Mouse (Mus musculus): Measurements from ENCODE around the gene Chmp6.

- TF ChIP-seq CTCF (IDR thresholded peaks at IDR 0.05 in 2 of 3, conservative IDR thresholded peaks at IDR 0.05 in 1 of 3; ENCODE audit: control insufficient read depth in 1 of 3, insufficient read depth in 1 of 3, low read depth in 2 of 3, low read length in 3 of 3, poor library complexity in 1 of 3, severe bottlenecking in 1 of 3) = no peak
- TF ChIP-seq USF1 (IDR thresholded peaks at IDR 0.05; ENCODE audit: low read depth, low read length) = no peak
- no peak for TF ChIP-seq HCFC1 (IDR thresholded peaks at IDR 0.05; ENCODE audit: low read depth, low read length)
- no peak for TF ChIP-seq ZMIZ1 (IDR thresholded peaks at IDR 0.05; ENCODE audit: low read depth, low read length)
- no peak for TF ChIP-seq EP300 (IDR thresholded peaks at IDR 0.05; ENCODE audit: low read depth in 1 of 2, low read length in 2 of 2)
- TF ChIP-seq ZC3H11A (IDR thresholded peaks at IDR 0.05; ENCODE audit: low read depth, low read length) = no peak
- no peak for TF ChIP-seq MAZ (IDR thresholded peaks at IDR 0.05; ENCODE audit: low read depth, low read length)
- no peak for TF ChIP-seq E2F4 (IDR thresholded peaks at IDR 0.05; ENCODE audit: borderline replicate concordance, low read depth, low read length)
- TF ChIP-seq MYB (IDR thresholded peaks at IDR 0.05; ENCODE audit: low read depth, low read length) = no peak
- TF ChIP-seq CHD2 (IDR thresholded peaks at IDR 0.05; ENCODE audit: low read length) = no peak
- no peak for TF ChIP-seq MYC (IDR thresholded peaks at IDR 0.05; ENCODE audit: low read depth, low read length)
- TF ChIP-seq MEF2A (IDR thresholded peaks at IDR 0.05; ENCODE audit: extremely low read depth, insufficient replicate concordance, low read depth, low read length, poor library complexity, severe bottlenecking) = no peak
- no peak for TF ChIP-seq MAFK (IDR thresholded peaks at IDR 0.05; ENCODE audit: borderline replicate concordance, low read depth, low read length)
- TF ChIP-seq KAT2A (conservative IDR thresholded peaks at IDR 0.05; ENCODE audit: low read depth, low read length) = no peak
Measured at GRCm38 (mm10) chr11:119941794-119942193, 28.6 kb downstream of the Chmp6 start.
